9 mouse cellular contexts compared by ENCODE assay signal in genomic region chr19:42655006-42655405, GRCm38 (mm10). TPM values are rescaled to one million over a fixed set of nuclear protein-coding genes. Genes with fewer than 3 reads are reported as not detected.
DNase-seq lines count a peak whose midpoint lies in the region; ATAC-seq and TF ChIP-seq lines count a peak whose summit lies in the region.
"Had no signal": no experiment of that assay in that cellular context is flagged by ENCODE, and none has a peak within 500 bp of the region (broad histone marks: within the 10 kb centered on the region; RNA-seq: fewer than 3 reads in every experiment).

No protein-coding gene starts in this region.

- WGBS in kidney, embryonic 16.5 days: 31% methylated on average over 1 of the region's 1 CpGs
- WGBS in lung, adult 2 months: 21% methylated on average over 1 of the region's 1 CpGs

- no peak overlapping the region for H3K4me2 ChIP-seq in kidney, embryonic 16.5 days (replicated peaks; ENCODE audit: low read depth, low read length)

- no peaks in the 10 kb centered on the region for H3K9me3 ChIP-seq in kidney, embryonic 16.5 days (ENCODE audit: low read length)

- H3K36me3 ChIP-seq in kidney, embryonic 16.5 days (ENCODE audit: insufficient read depth, low read length): no peaks in the 10 kb centered on the region

- H3K27me3 ChIP-seq in kidney, embryonic 16.5 days (ENCODE audit: insufficient read depth, low read length): no peaks in the 10 kb centered on the region

- DNase-seq in B cell, adult 2 months: peak; percentile 11 to 16
- DNase-seq in ZHBTc4 (ENCODE audit: low read depth, low spot score): peak; percentile 59
- DNase-seq in lung, adult 2 months: peak; percentile 63
- peak; percentile 73 for DNase-seq in ovary, postnatal 36 days (ENCODE audit: low spot score)

- TF ChIP-seq POLR2A in cortical plate, adult 2 months (IDR thresholded peaks at IDR 0.05; ENCODE audit: extremely low read depth, insufficient read depth, low read length): no peak
- no peak for TF ChIP-seq POLR2A in lung, adult 2 months (IDR thresholded peaks at IDR 0.05; ENCODE audit: borderline replicate concordance, extremely low read depth, low read depth, low read length)

- H3K4me1 ChIP-seq in cortical plate, adult 2 months (ENCODE audit: control insufficient read depth, insufficient read depth, low read length): no peaks in the 10 kb centered on the region
- 0 out of 2 replicates have a peak, but pooled peaks cover 6% of the 10 kb centered on the region for H3K4me1 ChIP-seq in kidney, embryonic 16.5 days (ENCODE audit: insufficient read depth, low read length)
- peaks cover 7% of the 10 kb centered on the region; the same call in 1 of the 2 replicates for H3K4me1 ChIP-seq in lung, adult 2 months (ENCODE audit: control insufficient read depth, insufficient read depth, low read length)

- H3K9ac ChIP-seq in kidney, embryonic 16.5 days (replicated peaks; ENCODE audit: low read length): no peak overlapping the region

- no peak overlapping the region for H3K27ac ChIP-seq in cortical plate, adult 2 months (ENCODE audit: insufficient read depth, low read length)
- no peak overlapping the region for H3K27ac ChIP-seq in kidney, embryonic 16.5 days (ENCODE audit: low read length)

- TF ChIP-seq CTCF in cortical plate, adult 2 months (IDR thresholded peaks at IDR 0.05; ENCODE audit: extremely low read depth, insufficient read depth, low read length): peak; percentile 83
- peak; percentile 78 for TF ChIP-seq CTCF in lung, adult 2 months (IDR thresholded peaks at IDR 0.05; ENCODE audit: insufficient read depth, low read length)

- H3K4me3 ChIP-seq in cortical plate, adult 2 months (ENCODE audit: insufficient read depth, low read length): no peak overlapping the region
- no peak overlapping the region for H3K4me3 ChIP-seq in kidney, embryonic 16.5 days (ENCODE audit: low read length)
- no peak overlapping the region for H3K4me3 ChIP-seq in lung, adult 2 months (replicated peaks; ENCODE audit: extremely low read depth, low read depth, low read length)

- ATAC-seq in granulocyte monocyte progenitor cell, adult 5-6 weeks (replicated peaks; ENCODE audit: poor library complexity, severe bottlenecking): peak; percentile 76
- peak; percentile 55 for ATAC-seq in kidney, embryonic 16.5 days (ENCODE audit: low FRiP score, low TSS enrichment)
- no peak for ATAC-seq in erythroblast, adult 5-6 weeks (replicated peaks; ENCODE audit: low FRiP score, poor library complexity, severe bottlenecking)

RNA-seq across cellular contexts. Expression of gene Loxl4, which starts 42.4 kb away (rescaled TPM):
- 0.08 TPM in 2 replicates for polyA plus RNA-seq in cortical plate, adult 2 months (2012; rRNA removed)
- not detected in 2 replicates for total RNA-seq in granulocyte monocyte progenitor cell, adult 5-6 weeks (2014; fragmentation: Nextera tagmentation)
- not detected in 2 replicates for total RNA-seq in granulocyte monocyte progenitor cell, adult 5-6 weeks (2017)
- polyA plus RNA-seq in kidney, embryonic 16.5 days (2015; fragmentation: Nextera tagmentation; extraction: Ambion mirVana): 1.6 and 2.1 TPM in 2 replicates
- 1.8 and 2.5 TPM in 2 replicates for polyA plus RNA-seq in lung, adult 2 months (2012; rRNA removed)
- total RNA-seq in erythroblast, adult 5-6 weeks (2015; ENCODE audit: low replicate concordance): not detected in 2 replicates
- not detected in 2 replicates for total RNA-seq in erythroblast, adult 5-6 weeks (2017; ENCODE audit: low replicate concordance)
- total RNA-seq: neutrophil, adult 5-6 weeks had no signal

Comparison
In these comparisons a context has a peak if more than half of its experiments do, and no peak if none do; other contexts are left out.
1. DNase-seq: peak in every context shown above with its lines; median percentile 73 in ovary, postnatal 36 days; 63 in lung, adult 2 months; 59 in ZHBTc4; 14 in B cell, adult 2 months.